ENCODE assay signal across 22 mouse cellular contexts in genomic region chr14:47590391-47590975, GRCm38 (mm10). TPM values are rescaled to one million over a fixed set of nuclear protein-coding genes. Genes with fewer than 3 reads are reported as not detected.
DNase-seq lines count a peak whose midpoint lies in the region.
"Had no signal": no experiment of that assay in that cellular context is flagged by ENCODE, and none has a peak within 500 bp of the region (broad histone marks: within the 10 kb centered on the region; RNA-seq: fewer than 3 reads in every experiment).

No protein-coding gene starts in this region.

- no peak overlapping the region for H3K4me3 ChIP-seq in forebrain, embryonic 10.5 days
- H3K4me3 ChIP-seq: embryonic facial prominence, embryonic 10.5 days; heart, embryonic 12.5 days; hindbrain, embryonic 10.5 days; kidney, embryonic 15.5 days; limb, embryonic 13.5 days; liver, embryonic 12.5 days; midbrain, embryonic 12.5 days had no signal

- intact Hi-C loops in left cerebral cortex, postnatal 4 days (cut with DNase I) = no loop called here

- no peaks in the 10 kb centered on the region for H3K27me3 ChIP-seq in forebrain, embryonic 10.5 days (ENCODE audit: poor library complexity, severe bottlenecking)
- H3K27me3 ChIP-seq: heart, embryonic 12.5 days; kidney, embryonic 15.5 days; limb, embryonic 13.5 days; liver, embryonic 12.5 days; midbrain, embryonic 12.5 days had no signal

- DNase-seq in left cerebral cortex, adult 11 months (ENCODE audit: low spot score) = peak; percentile 42
- DNase-seq in left cerebral cortex, postnatal 4 days = no peak
- peak; percentile 75 for DNase-seq in brain, adult 2 months (ENCODE audit: low read depth, low spot score)
- DNase-seq in layer of hippocampus, adult 9-11 months = peak; percentile 17
- peak; percentile 6 to 21 for DNase-seq in right cerebral cortex, postnatal 36 days (ENCODE audit: low spot score in 2 of 2)
- no peak for DNase-seq in kidney, adult 9 months
- no peak for DNase-seq in forebrain, embryonic 10.5 days (ENCODE audit: extremely low spot score, low spot score)
- DNase-seq: adrenal gland, postnatal 10 days; cerebellum, adult 9-10 months; heart, postnatal 10 days; kidney, postnatal 36 days; lung, adult 18-20 months; lung, postnatal 14 days; thymus, adult 2 months; thymus, postnatal 4 days had no signal

- no peaks in the 10 kb centered on the region for H3K9me3 ChIP-seq in forebrain, embryonic 10.5 days
- H3K9me3 ChIP-seq: embryonic facial prominence, embryonic 10.5 days; heart, embryonic 12.5 days; hindbrain, embryonic 10.5 days; kidney, embryonic 15.5 days; limb, embryonic 13.5 days; liver, embryonic 12.5 days; midbrain, embryonic 12.5 days had no signal

- H3K4me1 ChIP-seq in forebrain, embryonic 10.5 days = no peaks in the 10 kb centered on the region
- H3K4me1 ChIP-seq: embryonic facial prominence, embryonic 10.5 days; heart, embryonic 12.5 days; hindbrain, embryonic 10.5 days; kidney, embryonic 15.5 days; limb, embryonic 13.5 days; midbrain, embryonic 12.5 days had no signal

- H3K36me3 ChIP-seq in forebrain, embryonic 10.5 days (replicated peaks) = no peaks in the 10 kb centered on the region
- H3K36me3 ChIP-seq: embryonic facial prominence, embryonic 10.5 days; heart, embryonic 12.5 days; hindbrain, embryonic 10.5 days; kidney, embryonic 15.5 days; limb, embryonic 13.5 days; liver, embryonic 12.5 days; midbrain, embryonic 12.5 days had no signal

- no peak overlapping the region for H3K27ac ChIP-seq in forebrain, embryonic 10.5 days
- H3K27ac ChIP-seq: embryonic facial prominence, embryonic 10.5 days; hindbrain, embryonic 10.5 days; kidney, embryonic 15.5 days; limb, embryonic 13.5 days; liver, embryonic 12.5 days; midbrain, embryonic 12.5 days had no signal

- 80% methylated on average over 10 of the region's 10 CpGs for WGBS in forebrain, embryonic 10.5 days

RNA-seq across cellular contexts. Expression of gene Atg14, which starts 20.0 kb away (rescaled TPM):
- 10 to 100 TPM; 14.4 to 14.7 TPM for total RNA-seq in left cerebral cortex, postnatal 4 days (2021)
- polyA plus RNA-seq in forebrain, embryonic 10.5 days (2016; fragmentation: Nextera tagmentation; extraction: Ambion mirVana) = 16.3 and 16.5 TPM in 2 replicates

RNA-seq across cellular contexts. Expression of gene Ktn1, which starts 57.8 kb away (rescaled TPM):
- total RNA-seq in left cerebral cortex, postnatal 4 days (2021) = 100 to 1,000 TPM; 105 to 119 TPM
- 66.5 and 68.7 TPM in 2 replicates for polyA plus RNA-seq in forebrain, embryonic 10.5 days (2016; fragmentation: Nextera tagmentation; extraction: Ambion mirVana)

Comparison
In these comparisons a context has a peak if more than half of its experiments do, and no peak if none do; other contexts are left out.
1. DNase-seq: peak in left cerebral cortex, adult 11 months (single experiment), brain, adult 2 months (single experiment), layer of hippocampus, adult 9-11 months (single experiment) and right cerebral cortex, postnatal 36 days (2 of 2); none in left cerebral cortex, postnatal 4 days (single experiment), kidney, adult 9 months (single experiment) and forebrain, embryonic 10.5 days (single experiment).